ENCODE assay signal across 26 mouse cellular contexts in genomic region chr14:14852838-14853237, GRCm38 (mm10). TPM values are rescaled to one million over a fixed set of nuclear protein-coding genes. Genes with fewer than 3 reads are reported as not detected.
DNase-seq lines count a peak whose midpoint lies in the region; ATAC-seq lines count a peak whose summit lies in the region.
"Had no signal": no experiment of that assay in that cellular context is flagged by ENCODE, and none has a peak within 500 bp of the region (broad histone marks: within the 10 kb centered on the region; RNA-seq: fewer than 3 reads in every experiment).

No protein-coding gene starts in this region.

- no peak overlapping the region for H3K27ac ChIP-seq in kidney, embryonic 15.5 days
- H3K27ac ChIP-seq in neural tube, embryonic 14.5 days (ENCODE audit: low read depth, low read length): no peak overlapping the region
- H3K27ac ChIP-seq: embryonic facial prominence, embryonic 13.5 days; forebrain, embryonic 12.5 days; heart, embryonic 15.5 days; hindbrain, embryonic 14.5 days; limb, embryonic 15.5 days; liver, embryonic 14.5 days; neural tube, embryonic 13.5 days had no signal

- no peak overlapping the region for H3K4me2 ChIP-seq in kidney, embryonic 15.5 days
- H3K4me2 ChIP-seq in neural tube, embryonic 14.5 days (ENCODE audit: low read depth, low read length): no peak overlapping the region
- H3K4me2 ChIP-seq: embryonic facial prominence, embryonic 13.5 days; forebrain, embryonic 12.5 days; heart, embryonic 15.5 days; hindbrain, embryonic 14.5 days; limb, embryonic 15.5 days; lung, embryonic 14.5 days; neural tube, embryonic 13.5 days had no signal

- no peak overlapping the region for H3K4me3 ChIP-seq in kidney, embryonic 15.5 days (replicated peaks)
- H3K4me3 ChIP-seq in neural tube, embryonic 14.5 days (ENCODE audit: low read depth, low read length): no peak overlapping the region
- H3K4me3 ChIP-seq: embryonic facial prominence, embryonic 13.5 days; erythroblast, embryonic 14.5 days; forebrain, embryonic 12.5 days; heart, embryonic 15.5 days; limb, embryonic 15.5 days; megakaryocyte, embryonic 14.5 days; neural tube, embryonic 13.5 days had no signal

- no peaks in the 10 kb centered on the region for H3K27me3 ChIP-seq in kidney, embryonic 15.5 days
- H3K27me3 ChIP-seq in neural tube, embryonic 14.5 days (ENCODE audit: control insufficient read depth, insufficient read depth, low read length): no peaks in the 10 kb centered on the region
- H3K27me3 ChIP-seq: embryonic facial prominence, embryonic 13.5 days; forebrain, embryonic 12.5 days; heart, embryonic 15.5 days; limb, embryonic 15.5 days; neural tube, embryonic 13.5 days had no signal

- H3K9ac ChIP-seq in kidney, embryonic 15.5 days: no peak overlapping the region
- H3K9ac ChIP-seq in neural tube, embryonic 14.5 days (replicated peaks; ENCODE audit: low read depth, low read length): no peak overlapping the region
- H3K9ac ChIP-seq: embryonic facial prominence, embryonic 13.5 days; forebrain, embryonic 12.5 days; heart, embryonic 15.5 days; hindbrain, embryonic 14.5 days; limb, embryonic 15.5 days; liver, embryonic 14.5 days; lung, embryonic 14.5 days; neural tube, embryonic 13.5 days had no signal

- DNase-seq in cerebellum, adult 11-12 months: no peak
- no peak for DNase-seq in kidney, postnatal 36 days
- DNase-seq in neural tube, embryonic 10.5 days (ENCODE audit: extremely low spot score, low spot score): no peak
- DNase-seq: gastrocnemius, postnatal 25 days; heart, postnatal 36 days; kidney, adult 2 months; left cerebral cortex, postnatal 4 days; lung, embryonic 14.5 days; right cerebral cortex, adult 18-20 months; right cerebral cortex, postnatal 4 days; thymus, postnatal 14 days had no signal

- no peaks in the 10 kb centered on the region for H3K9me3 ChIP-seq in kidney, embryonic 15.5 days (replicated peaks)
- H3K9me3 ChIP-seq in neural tube, embryonic 14.5 days (ENCODE audit: control insufficient read depth, low read length): no peaks in the 10 kb centered on the region
- H3K9me3 ChIP-seq: embryonic facial prominence, embryonic 13.5 days; forebrain, embryonic 12.5 days; heart, embryonic 15.5 days; limb, embryonic 15.5 days; megakaryocyte, embryonic 14.5 days; neural tube, embryonic 13.5 days had no signal

- peak; percentile 63 for ATAC-seq in cerebellum, adult (ENCODE audit: insufficient number of reproducible peaks, low FRiP score, low TSS enrichment)
- peak; percentile 86 for ATAC-seq in kidney, embryonic 15.5 days (replicated peaks; ENCODE audit: low FRiP score)
- peak; percentile 38; the same call in 1 of the 2 replicates for ATAC-seq in neural tube, embryonic 14.5 days (ENCODE audit: low read depth)
- no peak for ATAC-seq in megakaryocyte-erythroid progenitor cell, adult 5-6 weeks (replicated peaks; ENCODE audit: low FRiP score, low TSS enrichment, poor library complexity, severe bottlenecking)
- ATAC-seq: activated CD4-positive, CD25-positive, alpha-beta regulatory T cell, adult 4 months; inflammation-experienced regulatory T-cells, adult 6 months had no signal

- no peaks in the 10 kb centered on the region for H3K4me1 ChIP-seq in kidney, embryonic 15.5 days
- H3K4me1 ChIP-seq in neural tube, embryonic 14.5 days (ENCODE audit: control insufficient read depth, insufficient read depth, low read length): no peaks in the 10 kb centered on the region
- H3K4me1 ChIP-seq: embryonic facial prominence, embryonic 13.5 days; forebrain, embryonic 12.5 days; heart, embryonic 15.5 days; limb, embryonic 15.5 days; neural tube, embryonic 13.5 days had no signal

- WGBS in kidney, embryonic 15.5 days: 5% methylated on average over 3 of the region's 3 CpGs
- 36% methylated on average over 3 of the region's 3 CpGs for WGBS in neural tube, embryonic 14.5 days

- H3K36me3 ChIP-seq in kidney, embryonic 15.5 days: no peaks in the 10 kb centered on the region
- H3K36me3 ChIP-seq in neural tube, embryonic 14.5 days (ENCODE audit: control insufficient read depth, insufficient read depth, low read length): no peaks in the 10 kb centered on the region
- H3K36me3 ChIP-seq: embryonic facial prominence, embryonic 13.5 days; forebrain, embryonic 12.5 days; heart, embryonic 15.5 days; limb, embryonic 15.5 days; neural tube, embryonic 13.5 days had no signal

RNA-seq across cellular contexts. Expression of gene Nek10, which starts 49.6 kb away (rescaled TPM):
- polyA plus RNA-seq in kidney, embryonic 15.5 days (2015; fragmentation: Nextera tagmentation; extraction: Ambion mirVana): 0.01 and 0.04 TPM in 2 replicates
- polyA plus RNA-seq in neural tube, embryonic 14.5 days (2014; fragmentation: Nextera tagmentation; extraction: Ambion mirVana): 0.03 and 0.04 TPM in 2 replicates
- total RNA-seq in megakaryocyte-erythroid progenitor cell, adult 5-6 weeks (2014; fragmentation: Nextera tagmentation): 0.04 and 0.20 TPM in 2 replicates
- total RNA-seq in megakaryocyte-erythroid progenitor cell, adult 5-6 weeks (2017): 0.08 TPM in 1 of 2 replicates, not detected in the other
- polyA plus RNA-seq: erythroblast, embryonic 14.5 days; inflammation-experienced regulatory T-cells, adult 6 months; kidney, adult 2 months had no signal
